Comparison of ENCODE assay signal across 8 mouse cellular contexts in genomic region chr17:17837426-17837825, GRCm38 (mm10). TPM values are rescaled to one million over a fixed set of nuclear protein-coding genes. Genes with fewer than 3 reads are reported as not detected.
DNase-seq lines count a peak whose midpoint lies in the region; ATAC-seq and TF ChIP-seq lines count a peak whose summit lies in the region.

No protein-coding gene starts in this region.

- no peaks in the 10 kb centered on the region for H3K27me3 ChIP-seq in heart, adult 2 months (ENCODE audit: control insufficient read depth, insufficient read depth, low read length)
- no peaks in the 10 kb centered on the region for H3K27me3 ChIP-seq in E14TG2a.4 (ENCODE audit: insufficient read depth, low read length)
- H3K27me3 ChIP-seq in hindbrain, embryonic 14.5 days (ENCODE audit: control insufficient read depth, insufficient read depth, low read length), result no peaks in the 10 kb centered on the region

- H3K4me3 ChIP-seq in heart, adult 2 months, result peak overlapping the region; percentile 52
- peak overlapping the region; percentile 80 for H3K4me3 ChIP-seq in E14TG2a.4 (replicated peaks; ENCODE audit: low read length)
- peak overlapping the region; percentile 37 for H3K4me3 ChIP-seq in hindbrain, embryonic 14.5 days (replicated peaks; ENCODE audit: low read length)

- no peak for TF ChIP-seq EP300 in heart, adult 2 months (IDR thresholded peaks at IDR 0.05; ENCODE audit: insufficient read depth, low read depth, low read length)

- H3K9me3 ChIP-seq in E14TG2a.4 (ENCODE audit: low read length), result no peaks in the 10 kb centered on the region
- H3K9me3 ChIP-seq in hindbrain, embryonic 14.5 days (ENCODE audit: control insufficient read depth, low read length), result no peaks in the 10 kb centered on the region

- no peaks in the 10 kb centered on the region; the same call in 1 of the 2 replicates for H3K36me3 ChIP-seq in heart, adult 2 months (ENCODE audit: control insufficient read depth, insufficient read depth, low read length)
- H3K36me3 ChIP-seq in E14TG2a.4 (ENCODE audit: insufficient read depth, low read length), result peaks cover 69% of the 10 kb centered on the region
- H3K36me3 ChIP-seq in hindbrain, embryonic 14.5 days (replicated peaks; ENCODE audit: control insufficient read depth, insufficient read depth), result peaks cover 39% of the 10 kb centered on the region

- DNase-seq in heart, adult 2 months, result no peak
- DNase-seq in heart, adult 11 months, result no peak
- DNase-seq in embryo, embryonic 10 days (ENCODE audit: low spot score), result peak; percentile 23
- DNase-seq in hindbrain, embryonic 14.5 days (ENCODE audit: low spot score), result peak; percentile 38
- peak; percentile 17 for DNase-seq in lung, postnatal 14 days
- DNase-seq in left cerebral cortex, postnatal 4 days, result no peak
- DNase-seq in urinary bladder, postnatal 36 days (ENCODE audit: low spot score in 2 of 2), result no peak

- no peak for TF ChIP-seq CTCF in heart, adult 2 months (IDR thresholded peaks at IDR 0.05)
- no peak for TF ChIP-seq CTCF in E14TG2a.4 (conservative IDR thresholded peaks at IDR 0.05; ENCODE audit: low read length)

- WGBS in heart, adult 2 months, result 8% methylated on average over 13 of the region's 13 CpGs
- WGBS in hindbrain, embryonic 14.5 days, result 7% methylated on average over 13 of the region's 13 CpGs

- peak overlapping the region; percentile 72 for H3K4me2 ChIP-seq in hindbrain, embryonic 14.5 days (replicated peaks)

- intact Hi-C loops in heart, adult 2 months (cut with DNase I), result loop anchor here (1.0 to 5.0 kb wide), 3 partner anchors 8 to 215 kb away; no protein-coding TSS in a partner anchor
- intact Hi-C loops in left cerebral cortex, postnatal 4 days (cut with DNase I), result no loop called here

- H3K79me2 ChIP-seq in heart, adult 2 months (replicated peaks; ENCODE audit: control insufficient read depth, insufficient read depth, low read length), result no peaks in the 10 kb centered on the region

- no peaks in the 10 kb centered on the region; the same call in 1 of the 2 replicates for H3K4me1 ChIP-seq in heart, adult 2 months (ENCODE audit: control insufficient read depth, insufficient read depth, low read length)
- H3K4me1 ChIP-seq in E14TG2a.4 (replicated peaks; ENCODE audit: low read depth, low read length), result peaks cover 61% of the 10 kb centered on the region
- H3K4me1 ChIP-seq in hindbrain, embryonic 14.5 days (replicated peaks; ENCODE audit: control insufficient read depth, insufficient read depth, low read length), result peaks cover 52% of the 10 kb centered on the region

- H3K27ac ChIP-seq in heart, adult 2 months, result peak overlapping the region; percentile 90
- H3K27ac ChIP-seq in hindbrain, embryonic 14.5 days, result peak overlapping the region; percentile 84

- no peak; the same call in 1 of the 2 replicates for ATAC-seq in hindbrain, embryonic 14.5 days (ENCODE audit: low FRiP score)

- TF ChIP-seq POLR2A in heart, adult 2 months (IDR thresholded peaks at IDR 0.05; ENCODE audit: insufficient read depth, low read depth, low read length), result no peak

- H3K9ac ChIP-seq in heart, adult 2 months (ENCODE audit: low read depth, low read length), result peak overlapping the region; percentile 30
- peak overlapping the region; percentile 63 for H3K9ac ChIP-seq in hindbrain, embryonic 14.5 days

RNA-seq across cellular contexts. Expression of gene Spaca6, which starts 10.5 kb away (rescaled TPM):
- total RNA-seq in heart, adult 2 months (2021), result 10 to 100 TPM in 1 of 2 experiments, 1 to 10 TPM in 1; 9.2 to 15.3 TPM
- 17.8 and 19.3 TPM in 2 replicates for polyA plus RNA-seq in heart, adult 2 months (2012; rRNA removed)
- 13.0 and 18.7 TPM in 2 replicates for polyA plus RNA-seq in hindbrain, embryonic 14.5 days (2014; fragmentation: Nextera tagmentation; extraction: Ambion mirVana)
- total RNA-seq in left cerebral cortex, postnatal 4 days (2021), result 10 to 100 TPM; 87.5 to 99.7 TPM

RNA-seq across cellular contexts. Expression of gene Has1, which starts 17.6 kb away (rescaled TPM):
- under 1 TPM; 0.18 to 0.25 TPM for total RNA-seq in heart, adult 2 months (2021)
- 0.64 and 0.80 TPM in 2 replicates for polyA plus RNA-seq in heart, adult 2 months (2012; rRNA removed)
- polyA plus RNA-seq in hindbrain, embryonic 14.5 days (2014; fragmentation: Nextera tagmentation; extraction: Ambion mirVana), result 0.95 and 1.8 TPM in 2 replicates
- under 1 TPM in 1 of 2 experiments, not detected in 1; 0.20 TPM for total RNA-seq in left cerebral cortex, postnatal 4 days (2021)

RNA-seq across cellular contexts. Expression of gene Fpr1, which starts 46.3 kb away (rescaled TPM):
- total RNA-seq in heart, adult 2 months (2021), result not detected
- 0.53 and 0.66 TPM in 2 replicates for polyA plus RNA-seq in heart, adult 2 months (2012; rRNA removed)
- polyA plus RNA-seq in hindbrain, embryonic 14.5 days (2014; fragmentation: Nextera tagmentation; extraction: Ambion mirVana), result not detected in 2 replicates
- total RNA-seq in left cerebral cortex, postnatal 4 days (2021), result under 1 TPM; 0.26 to 0.28 TPM

RNA-seq across cellular contexts. Expression of gene Fpr2, which starts 50.2 kb away (rescaled TPM):
- total RNA-seq in heart, adult 2 months (2021), result under 1 TPM in 1 of 2 experiments, not detected in 1; 0.39 TPM
- 0.29 and 0.49 TPM in 2 replicates for polyA plus RNA-seq in heart, adult 2 months (2012; rRNA removed)
- 0.21 and 0.37 TPM in 2 replicates for polyA plus RNA-seq in hindbrain, embryonic 14.5 days (2014; fragmentation: Nextera tagmentation; extraction: Ambion mirVana)
- total RNA-seq in left cerebral cortex, postnatal 4 days (2021), result under 1 TPM in 1 of 2 experiments, not detected in 1; 0.40 TPM

RNA-seq across cellular contexts. Expression of gene Fpr3, which starts 50.2 kb away (rescaled TPM):
- total RNA-seq in heart, adult 2 months (2021), result not detected
- not detected in 2 replicates for polyA plus RNA-seq in heart, adult 2 months (2012; rRNA removed)
- polyA plus RNA-seq in hindbrain, embryonic 14.5 days (2014; fragmentation: Nextera tagmentation; extraction: Ambion mirVana), result not detected in 2 replicates
- total RNA-seq in left cerebral cortex, postnatal 4 days (2021), result not detected

Comparison
In these comparisons a context has a peak if more than half of its experiments do, and no peak if none do; other contexts are left out.
1. DNase-seq: peak in embryo, embryonic 10 days (single experiment), hindbrain, embryonic 14.5 days (single experiment) and lung, postnatal 14 days (single experiment); none in heart, adult 2 months (0 of 2), heart, adult 11 months (single experiment), left cerebral cortex, postnatal 4 days (single experiment) and urinary bladder, postnatal 36 days (0 of 2).
2. RNA of gene Spaca6, which starts 10.5 kb away (total RNA-seq): 87.5 to 99.7 TPM in left cerebral cortex, postnatal 4 days; 9.2 to 15.3 TPM in heart, adult 2 months; every median in the first group is over 4 times any median in the second.
3. Peak in every context shown above with its lines, with median percentiles within 50 percentile points of each other: H3K4me3 ChIP-seq.